Mouse (Mus musculus): ENCODE measurements around the gene Cnot10. TPM values are rescaled to one million over a fixed set of nuclear protein-coding genes. Genes with fewer than 3 reads are reported as not detected.

Gene Cnot10
- total RNA-seq, 1 experiment from 2014 or later, result 57.1 TPM

- no peak; the same call in 1 of the 2 replicates for ATAC-seq (replicated peaks; ENCODE audit: low read depth, poor library complexity, severe bottlenecking)
Observed at GRCm38 (mm10) chr9:114585017-114585345, 55.0 kb downstream of the Cnot10 start.

GRCm38 (mm10) chr9:114584183-114585016 is 55.6 kb downstream of the Cnot10 start:
- peak; percentile 26 for ATAC-seq (replicated peaks; ENCODE audit: low read depth, poor library complexity, severe bottlenecking)

DNA sequence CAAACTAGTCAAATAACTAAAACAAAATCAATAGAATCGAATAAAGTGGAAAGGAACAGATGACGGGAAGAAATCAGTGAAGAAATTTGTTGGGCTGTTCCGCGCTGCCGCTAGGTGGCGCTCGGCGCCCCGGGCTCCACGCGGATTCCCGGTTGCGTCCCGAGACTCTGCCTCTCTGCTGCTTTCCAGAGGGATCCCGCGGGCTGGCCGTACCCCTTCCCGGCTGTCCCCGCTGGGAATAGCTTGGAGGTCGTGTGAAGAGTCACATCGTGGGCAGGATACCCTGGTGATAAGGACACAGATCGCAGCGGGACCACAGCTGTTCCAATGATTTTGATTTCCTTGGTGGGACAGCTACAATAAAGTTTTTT is 56.2 kb downstream of the Cnot10 start:
- ATAC-seq (replicated peaks; ENCODE audit: low read depth, poor library complexity, severe bottlenecking), result peak; percentile 27; the same call in 1 of the 2 replicates

DNA sequence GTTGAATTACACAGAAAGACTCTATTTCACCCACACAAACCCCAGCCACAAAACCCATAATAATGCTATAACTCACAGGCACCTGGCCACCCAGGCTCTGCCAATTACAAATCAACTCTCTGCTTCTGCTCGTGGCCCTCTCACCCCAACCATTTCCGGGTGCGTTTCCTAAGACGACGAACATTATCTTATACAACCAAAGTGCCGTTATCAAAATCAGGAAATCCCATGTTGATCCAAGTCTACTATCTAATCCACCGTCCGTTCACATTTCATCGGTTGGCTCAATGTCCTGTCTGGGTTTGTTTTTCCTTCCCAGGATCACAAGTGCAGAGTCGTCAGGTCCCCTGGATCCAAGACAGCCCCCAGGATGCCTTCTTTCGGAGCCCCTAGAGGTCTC is 61.3 kb downstream of the Cnot10 start:
- peak; percentile 34 for ATAC-seq (replicated peaks; ENCODE audit: low read depth, poor library complexity, severe bottlenecking)

- ATAC-seq (replicated peaks; ENCODE audit: low read depth, poor library complexity, severe bottlenecking), result no peak
Observed at GRCm38 (mm10) chr9:114576001-114576400, 64.0 kb downstream of the Cnot10 start.

- peak; percentile 54; the same call in 1 of the 2 replicates for ATAC-seq (replicated peaks; ENCODE audit: low read depth, poor library complexity, severe bottlenecking)
Observed at GRCm38 (mm10) chr9:114573528-114573927, 66.5 kb downstream of the Cnot10 start.

GRCm38 (mm10) chr9:114568682-114569474 is 71.1 kb downstream of the Cnot10 start:
- ATAC-seq (replicated peaks; ENCODE audit: low read depth, poor library complexity, severe bottlenecking), result no peak

- no peak for ATAC-seq (replicated peaks; ENCODE audit: low read depth, poor library complexity, severe bottlenecking)
Observed at GRCm38 (mm10) chr9:114564667-114565066, 75.3 kb downstream of the Cnot10 start.

- ATAC-seq (replicated peaks; ENCODE audit: low read depth, poor library complexity, severe bottlenecking), result no peak
Observed at GRCm38 (mm10) chr9:114563761-114564606, 76.0 kb downstream of the Cnot10 start, which contains the start of gene Trim71. Gene Trim71 (minus strand): TSS chr9:114564369.

DNA sequence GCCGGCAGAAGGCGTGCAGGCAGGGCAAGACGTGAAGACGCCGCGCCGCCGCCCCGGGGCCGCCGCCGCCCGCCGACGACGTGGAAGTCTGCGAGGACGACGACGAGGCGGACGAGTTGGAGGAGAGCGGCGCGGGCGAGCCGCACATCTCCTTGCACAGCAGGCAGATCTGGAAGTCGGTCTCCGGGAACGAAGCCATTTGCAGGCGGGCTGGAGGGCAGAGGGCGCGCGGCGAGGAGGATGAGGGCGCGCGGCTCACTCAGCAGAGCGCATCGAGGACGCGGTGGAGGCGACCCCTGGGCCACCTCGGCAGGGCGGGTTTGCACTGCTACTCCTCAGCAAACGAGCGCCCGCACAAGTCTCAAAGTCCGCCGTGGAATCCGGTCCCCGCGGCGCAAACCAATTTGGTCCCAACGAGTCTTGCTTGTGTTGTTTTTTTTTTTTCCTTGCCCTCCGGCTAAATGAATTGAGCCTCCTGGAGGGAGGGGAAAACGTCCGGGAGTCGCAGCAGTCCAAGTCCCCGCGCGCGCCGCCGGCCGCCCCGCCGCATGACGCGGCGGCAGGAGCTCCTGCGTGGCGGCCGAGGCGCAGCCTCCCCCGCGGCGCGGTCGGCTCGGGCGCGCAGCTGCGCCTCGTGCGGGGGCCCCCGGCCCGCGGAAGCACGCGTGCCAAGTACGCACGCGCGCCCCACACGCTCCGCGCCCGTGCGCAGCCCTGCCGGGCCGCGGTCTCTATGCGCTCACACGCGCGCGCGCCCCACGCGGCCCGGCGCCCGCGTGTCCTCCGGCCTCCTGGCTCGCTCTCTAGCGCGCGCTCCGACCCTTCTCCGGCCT is 76.8 kb downstream of the Cnot10 start:
- 0 out of 2 replicates have a peak, but pooled peaks have one; percentile 22 for ATAC-seq (replicated peaks; ENCODE audit: low read depth, poor library complexity, severe bottlenecking)

GRCm38 (mm10) chr9:114562031-114562918 is 77.7 kb downstream of the Cnot10 start:
- no peak for ATAC-seq (replicated peaks; ENCODE audit: low read depth, poor library complexity, severe bottlenecking)

- ATAC-seq (replicated peaks; ENCODE audit: low read depth, poor library complexity, severe bottlenecking), result no peak
Observed at GRCm38 (mm10) chr9:114561671-114561971, 78.4 kb downstream of the Cnot10 start.

GRCm38 (mm10) chr9:114560771-114561670 is 79.0 kb downstream of the Cnot10 start:
- ATAC-seq (replicated peaks; ENCODE audit: low read depth, poor library complexity, severe bottlenecking), result no peak

DNA sequence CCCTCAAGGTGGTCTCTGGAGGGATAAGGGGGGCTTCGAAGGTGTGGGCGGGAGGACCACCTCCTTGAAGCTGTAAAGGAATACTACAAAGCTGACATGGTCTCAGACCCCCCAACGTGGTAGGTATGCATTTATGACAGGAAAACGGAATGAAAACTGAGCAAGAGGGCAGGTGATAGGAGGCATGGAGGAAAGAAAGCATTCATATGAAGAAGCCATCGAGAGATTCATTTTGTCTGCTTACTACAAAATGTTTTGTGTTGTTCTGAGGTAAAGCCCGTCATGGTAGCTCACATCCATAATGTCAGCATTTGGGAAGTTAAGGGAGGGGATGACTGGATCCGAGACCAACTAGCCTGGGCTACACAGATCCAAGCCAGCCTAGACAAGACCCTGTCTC is 79.8 kb downstream of the Cnot10 start:
- no peak for ATAC-seq (replicated peaks; ENCODE audit: low read depth, poor library complexity, severe bottlenecking)

DNA sequence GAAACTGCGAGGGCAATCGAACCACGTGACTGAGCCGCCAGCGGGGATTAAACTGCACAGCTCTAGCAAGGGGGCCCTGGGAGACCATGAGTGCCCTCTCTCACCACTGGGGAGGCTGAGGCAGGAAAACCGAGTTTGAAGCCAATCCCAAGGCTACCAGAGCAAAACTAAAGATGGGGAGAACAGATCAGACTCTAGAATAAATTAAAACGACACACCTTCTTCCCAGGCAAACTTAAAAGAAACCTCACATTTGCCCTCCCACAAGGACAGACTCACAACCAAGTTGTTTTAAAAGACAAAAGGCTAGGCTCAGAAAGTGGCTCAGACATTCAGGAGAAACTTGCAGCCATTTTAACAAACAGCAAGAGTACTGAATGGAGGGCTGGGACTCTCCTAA is 82.9 kb downstream of the Cnot10 start:
- ATAC-seq (replicated peaks; ENCODE audit: low read depth, poor library complexity, severe bottlenecking), result no peak

DNA sequence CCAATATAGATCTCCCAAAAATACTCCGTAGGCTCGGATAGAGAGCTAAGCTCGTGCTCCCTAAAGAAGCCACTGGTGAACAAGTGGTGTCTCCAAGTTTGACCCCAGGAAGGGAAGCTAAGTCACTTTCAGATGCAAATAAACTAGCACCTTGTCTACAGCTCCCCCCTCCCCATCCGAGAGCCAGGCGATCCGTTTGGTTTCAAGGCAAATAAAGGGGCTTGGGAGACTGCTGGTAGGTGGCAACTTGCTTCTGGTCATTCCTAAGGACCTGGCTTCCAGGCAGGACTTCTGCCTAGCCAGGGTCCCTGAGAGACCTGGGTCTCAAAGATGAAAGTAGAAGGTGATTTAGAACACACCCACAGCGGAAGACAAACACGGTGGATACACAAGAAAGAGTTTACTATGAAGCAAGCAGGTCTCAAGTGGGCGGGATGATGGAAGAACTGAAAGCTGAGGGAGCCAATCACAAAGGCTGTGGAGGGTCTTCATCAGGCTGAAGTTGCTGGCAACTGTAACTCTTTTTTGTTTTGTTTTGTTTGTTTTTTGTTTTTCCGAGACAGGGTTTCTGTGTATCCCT is 83.6 kb downstream of the Cnot10 start:
- ATAC-seq (replicated peaks; ENCODE audit: low read depth, poor library complexity, severe bottlenecking), result no peak

DNA sequence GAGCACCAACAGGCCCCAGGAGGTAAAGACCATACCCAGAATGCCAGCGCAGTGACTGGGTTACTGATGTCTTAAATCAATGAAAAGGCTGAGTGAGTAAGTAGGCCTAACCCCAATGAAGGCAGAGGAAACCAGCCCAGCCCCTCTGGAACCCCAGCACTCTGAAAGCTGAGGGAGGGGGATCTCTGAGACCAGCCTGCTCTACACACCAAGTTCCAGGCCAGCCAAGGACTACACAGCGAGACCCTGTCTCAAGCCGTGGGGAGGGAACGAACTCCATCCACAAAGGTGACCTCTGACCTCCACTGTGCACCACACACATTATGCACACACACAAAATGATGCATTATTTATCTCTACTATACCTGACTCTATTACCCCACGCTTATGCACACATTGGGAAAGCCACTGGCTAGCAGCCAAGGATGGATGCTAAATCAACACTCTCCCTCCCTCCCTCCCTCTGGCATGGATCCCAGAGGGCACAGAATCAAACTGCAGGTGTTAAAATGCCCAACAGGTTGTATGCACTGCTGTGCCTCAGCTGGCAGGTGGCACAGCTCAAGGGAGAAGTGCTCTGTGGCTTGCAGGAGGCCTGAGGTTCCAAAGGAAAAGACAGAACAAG is 85.5 kb downstream of the Cnot10 start:
- ATAC-seq (replicated peaks; ENCODE audit: low read depth, poor library complexity, severe bottlenecking), result no peak

Measured in common myeloid progenitor, adult 5-6 weeks (primary cell).